Mouse (Mus musculus) thymus, postnatal 10 days (tissue): ENCODE data around the gene Trip11.
"Not testable (repeated sequence)": the region's sequence is repeated elsewhere in the genome, so short reads cannot be mapped to it uniquely, and the experiment has no call there.

ENCODE experiments used
- DNase-seq, 2 experiments: peaks; one replicate each; pipeline ENCODE4 v3.0.0; 2021; ENCODE audit warnings: low spot score in 2 of 2

The Trip11 gene

DNA sequence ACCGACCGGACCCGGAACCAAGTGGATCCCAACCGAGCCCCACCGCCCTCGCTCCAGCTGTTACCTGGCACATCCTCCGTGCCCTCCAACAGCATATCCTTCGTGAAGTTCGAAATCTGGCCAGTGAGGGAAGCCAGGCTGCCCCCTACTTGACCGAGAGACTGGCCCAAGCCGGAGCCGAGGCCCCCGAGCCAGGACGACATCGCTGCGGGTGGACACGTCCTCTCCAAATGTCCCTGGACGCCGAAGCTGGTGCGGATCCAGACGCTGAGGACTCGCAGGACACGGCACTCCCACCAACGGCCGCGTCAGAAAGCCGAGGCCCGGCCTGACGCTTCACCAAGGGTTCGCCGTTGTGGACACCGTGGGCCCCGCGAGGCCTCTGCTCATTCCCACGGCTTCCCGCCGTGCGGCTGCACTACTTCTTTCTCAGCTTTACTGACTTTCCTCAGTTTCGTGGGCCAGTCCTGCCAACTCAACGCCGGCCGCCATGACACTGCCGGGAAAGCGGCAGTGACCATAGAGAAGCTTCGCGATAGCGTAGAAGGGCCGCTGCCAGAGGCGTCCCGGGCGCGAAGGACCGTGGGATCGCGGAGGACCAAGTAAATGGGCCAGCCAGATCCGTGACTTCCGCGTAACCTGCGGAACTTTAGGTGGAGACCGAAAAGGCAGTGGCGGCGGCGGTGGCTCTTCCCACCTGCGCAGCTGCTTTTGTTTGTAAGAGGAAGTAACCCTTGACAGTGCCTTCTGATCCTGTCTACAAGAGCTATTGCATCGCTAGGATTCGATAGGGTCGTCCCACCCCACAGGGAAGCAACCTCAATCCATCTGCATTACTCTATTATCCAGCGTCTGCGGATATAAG lies at the start of gene Trip11:
Gene Trip11 (minus strand): TSS at position 642 of the 865 bp plus-strand sequence.
- peak; percentile 85 for DNase-seq

DNA sequence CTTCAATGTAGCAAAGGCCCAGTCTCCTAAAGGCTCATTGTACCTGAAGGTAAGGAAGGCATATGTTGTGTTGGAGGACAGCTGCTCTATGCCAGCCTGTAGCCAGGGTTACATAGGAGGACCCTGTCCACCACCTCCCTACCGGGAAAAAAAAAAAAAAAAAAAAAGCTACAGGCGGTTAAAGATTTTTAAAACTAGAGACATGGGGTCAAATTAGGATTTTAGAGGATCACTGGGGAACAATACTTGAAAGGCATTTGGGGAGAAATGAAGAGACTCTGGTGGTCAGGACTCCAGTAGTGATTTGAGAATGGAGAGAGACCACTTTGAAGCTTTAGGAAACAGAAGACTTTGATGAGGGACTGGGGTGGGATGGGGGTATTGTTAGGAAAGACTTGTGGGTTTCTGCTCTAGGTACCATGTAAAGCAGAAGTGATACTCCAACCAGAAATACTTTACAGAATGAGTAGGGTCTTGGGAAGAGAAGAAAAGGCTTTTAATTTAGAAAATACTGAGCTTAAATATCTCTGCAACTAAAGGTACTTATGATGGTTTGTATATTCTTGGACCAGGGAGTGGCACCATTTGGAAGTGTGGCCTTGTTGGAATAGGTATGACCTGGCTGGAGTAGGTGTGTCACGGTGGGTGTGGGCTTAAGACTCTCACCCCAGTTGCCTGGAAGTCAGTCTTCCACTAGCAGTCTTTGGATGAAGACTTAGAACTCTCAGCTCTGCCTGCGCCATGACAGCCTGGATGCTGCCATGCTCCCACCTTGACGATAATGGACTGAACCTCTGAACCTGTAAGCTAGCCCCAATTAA lies 46.1 kb upstream of the Trip11 start:
- DNase-seq: not testable (repeated sequence)

DNA sequence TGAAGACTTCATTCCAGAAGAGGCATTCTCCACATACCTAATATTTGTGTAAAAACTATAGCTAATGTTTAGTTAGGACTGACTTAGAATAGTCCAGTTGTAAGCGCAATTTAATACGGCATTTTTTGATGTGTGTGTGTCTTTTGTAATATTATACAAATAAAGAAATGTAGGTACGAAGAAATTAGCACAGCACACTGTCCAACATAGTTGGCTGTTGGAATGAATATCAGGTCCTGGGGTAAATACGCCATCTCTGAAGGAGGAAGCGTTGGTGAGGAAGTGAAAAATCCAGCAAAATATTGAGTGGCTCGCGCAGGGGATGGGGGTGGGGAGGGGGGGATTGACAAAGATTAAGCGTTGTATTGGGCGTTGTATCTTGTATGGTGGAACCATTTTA lies 45.5 kb upstream of the Trip11 start:
- no peak for DNase-seq

DNA sequence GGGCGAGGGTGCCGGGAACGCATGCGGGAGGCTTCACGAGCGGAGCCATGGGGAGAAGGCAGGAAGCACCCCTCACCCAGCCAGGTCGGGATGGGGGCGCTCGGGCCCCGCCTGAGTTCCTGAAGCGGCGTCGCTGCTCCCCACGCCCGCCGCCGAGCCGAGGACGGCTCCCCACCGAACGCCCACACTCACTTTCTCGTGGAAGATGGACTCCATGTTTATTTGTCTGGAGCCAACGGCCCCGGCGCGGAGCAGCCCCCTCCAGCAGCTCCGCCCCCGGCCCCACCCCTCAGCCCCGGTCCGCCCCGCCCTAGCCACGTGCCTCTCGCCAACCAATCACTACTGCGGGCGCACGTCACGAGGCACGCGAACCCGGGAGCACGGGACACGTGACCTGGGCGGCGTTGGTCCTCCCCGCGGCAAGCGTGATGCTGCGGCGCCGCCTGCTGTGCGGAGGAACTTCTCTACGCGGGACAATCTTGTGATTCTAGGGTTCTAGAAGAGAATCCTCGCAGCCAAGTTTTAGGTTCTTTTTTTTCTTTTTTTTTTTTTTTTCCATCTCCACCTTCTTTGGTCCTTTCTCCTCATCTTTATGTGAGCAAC lies 45.0 kb upstream of the Trip11 start, which contains the start of gene Atxn3:
Gene Atxn3 (minus strand): TSS at position 305 of the 603 bp plus-strand sequence.
- peak; percentile 96 for DNase-seq

DNA sequence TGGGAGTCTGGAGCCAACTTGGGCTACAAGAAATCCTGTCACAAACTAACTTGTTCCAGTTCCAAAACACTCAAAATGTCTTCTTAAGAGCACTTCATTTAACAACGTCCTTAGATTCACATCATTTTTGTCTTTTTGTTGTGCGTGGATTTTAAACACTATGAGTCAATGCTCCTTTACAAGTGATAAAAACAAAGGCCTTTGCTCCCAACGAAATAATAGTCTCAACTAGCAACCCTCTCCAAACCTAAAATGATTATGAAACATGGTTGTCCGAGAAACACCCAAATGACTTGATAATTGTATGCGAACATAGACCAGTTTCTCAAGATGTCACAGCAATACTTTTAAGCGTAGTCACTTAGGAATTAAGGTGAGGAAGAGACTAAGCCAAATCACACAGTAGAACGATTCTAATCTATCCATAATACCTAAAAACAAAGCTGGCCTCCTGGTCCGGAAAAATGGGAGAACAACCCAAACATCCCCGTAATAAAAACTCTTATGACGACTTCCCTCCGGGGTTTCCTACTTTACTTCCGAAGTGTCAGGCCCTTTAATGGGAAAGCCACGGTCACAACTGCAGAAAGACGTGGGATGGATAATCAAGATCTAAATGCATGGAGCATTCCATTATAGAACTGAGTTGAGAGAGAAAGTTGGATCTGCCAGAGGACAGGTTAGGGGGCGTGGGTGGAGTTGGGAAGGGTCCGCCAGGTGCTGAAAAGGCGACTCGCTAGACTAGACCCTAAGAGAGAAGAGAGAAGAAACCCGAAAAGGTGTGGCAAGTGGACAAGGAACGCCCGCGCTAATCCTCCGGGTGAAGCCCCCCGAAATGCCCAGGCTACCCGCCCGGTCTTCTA lies 44.2 kb upstream of the Trip11 start:
- DNase-seq: no peak

DNA sequence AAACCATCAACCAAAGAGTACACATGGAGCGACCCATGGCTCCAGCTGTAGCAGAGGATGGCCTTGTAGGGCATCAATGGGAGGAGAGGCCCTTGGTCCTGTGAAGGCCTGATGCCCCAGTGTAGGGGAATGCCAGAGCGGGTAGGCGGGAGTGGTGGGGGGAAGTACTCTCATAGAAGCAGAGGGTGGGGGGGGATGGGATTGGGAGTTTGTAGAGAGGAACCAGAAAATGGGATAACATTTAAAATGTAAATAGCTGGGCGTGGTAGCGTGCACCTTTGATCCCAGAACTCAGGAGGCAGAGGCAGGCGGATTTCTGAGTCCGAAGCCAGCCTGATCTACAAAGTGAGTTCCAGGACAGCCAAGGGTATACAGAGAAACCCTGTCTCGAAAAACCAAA lies 42.8 kb upstream of the Trip11 start:
- DNase-seq: not testable (repeated sequence)

DNA sequence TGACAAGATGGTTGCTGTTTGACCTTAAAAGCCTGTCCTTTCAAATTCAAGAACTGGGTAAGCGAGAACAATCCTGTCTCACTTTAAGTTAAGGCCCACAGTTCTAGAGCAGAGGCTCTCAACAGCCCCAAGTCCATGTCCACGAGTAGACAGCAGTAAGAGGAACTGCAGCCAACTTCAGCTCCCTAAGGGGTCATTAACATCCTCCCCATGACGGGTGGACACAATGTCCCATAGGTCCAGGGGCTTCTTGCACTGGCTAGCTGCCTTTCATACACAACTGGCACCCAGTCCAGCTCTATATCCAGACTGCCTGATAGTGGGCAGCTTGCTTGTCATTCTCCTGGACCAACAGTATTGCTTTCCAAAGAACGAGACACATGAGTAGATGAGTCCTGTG lies 35.7 kb upstream of the Trip11 start:
- DNase-seq: no peak

DNA sequence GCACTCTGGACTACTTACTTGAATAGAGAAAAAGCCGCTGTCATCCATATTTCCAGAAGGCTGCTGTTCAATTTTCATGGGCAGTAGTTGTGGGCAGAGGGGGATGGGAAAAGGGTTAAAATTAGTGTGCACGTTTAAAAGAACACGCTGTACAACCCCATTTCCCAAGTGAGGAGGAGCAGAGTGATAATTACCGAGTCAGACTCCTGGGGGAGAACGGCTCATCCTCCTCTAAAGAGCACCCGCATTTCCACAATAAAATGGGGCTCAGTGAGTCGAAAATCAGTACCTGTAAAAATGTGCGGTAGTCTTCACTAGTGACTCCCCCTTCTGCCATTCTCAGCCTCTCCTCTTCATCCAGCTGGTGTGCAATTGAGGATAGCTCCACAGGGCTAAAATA lies 34.9 kb upstream of the Trip11 start:
- no peak for DNase-seq

DNA sequence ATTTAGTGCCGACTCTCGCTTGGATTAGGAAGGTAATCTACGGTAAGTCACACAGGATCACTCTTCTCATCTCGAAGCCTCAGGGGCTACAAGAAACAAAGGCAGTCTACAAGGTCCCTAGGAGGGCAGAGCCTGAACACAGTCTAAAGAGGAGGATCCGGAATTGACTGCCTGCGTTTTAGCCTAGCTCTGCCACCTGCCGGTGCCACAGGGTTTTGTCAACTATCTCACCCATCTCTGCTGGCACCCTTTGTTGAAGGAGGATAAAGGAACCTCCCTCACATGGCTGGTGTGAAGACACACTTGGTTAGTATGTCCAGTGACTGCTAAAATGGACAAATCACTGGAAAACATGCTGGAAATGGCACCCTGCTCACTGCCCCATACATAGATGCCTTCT lies 24.5 kb upstream of the Trip11 start:
- no peak for DNase-seq

DNA sequence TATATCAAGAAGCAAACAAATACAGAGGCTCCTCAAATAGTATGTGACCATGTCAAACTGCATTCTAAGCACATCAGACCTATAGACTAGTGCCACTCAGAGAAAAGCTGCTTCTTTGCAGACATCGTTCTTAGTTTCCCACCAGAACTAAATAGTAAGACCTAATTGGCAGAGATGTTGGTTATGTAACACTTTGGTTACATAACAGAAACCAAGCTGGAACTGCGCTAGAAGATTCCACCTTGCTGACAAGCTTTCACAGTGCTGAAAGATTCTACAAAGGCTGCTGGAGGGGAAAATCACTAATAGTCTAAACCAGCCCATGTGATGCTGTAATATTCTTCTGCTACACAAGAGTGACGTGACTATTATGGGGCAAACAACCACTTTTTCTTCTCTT lies 22.2 kb upstream of the Trip11 start:
- no peak for DNase-seq

DNA sequence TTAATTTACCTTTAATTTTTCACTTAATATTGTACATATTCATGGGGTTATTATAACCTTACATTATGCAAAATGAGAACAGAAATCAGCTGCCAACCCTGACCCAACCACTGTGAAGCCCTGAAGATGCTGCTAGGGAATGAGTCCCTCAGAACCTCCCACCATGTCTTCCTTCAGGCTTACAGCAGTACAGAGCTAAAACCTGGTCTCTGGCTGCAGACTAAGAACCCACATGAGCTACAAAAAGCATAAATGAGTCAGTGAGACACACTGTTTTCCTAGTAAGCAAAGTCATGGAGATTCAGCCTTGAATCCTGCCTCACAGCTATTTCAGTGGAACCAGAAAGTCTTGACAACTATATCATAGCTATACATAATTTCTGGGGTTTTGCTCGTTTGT lies 15.4 kb upstream of the Trip11 start:
- no peak for DNase-seq

DNA sequence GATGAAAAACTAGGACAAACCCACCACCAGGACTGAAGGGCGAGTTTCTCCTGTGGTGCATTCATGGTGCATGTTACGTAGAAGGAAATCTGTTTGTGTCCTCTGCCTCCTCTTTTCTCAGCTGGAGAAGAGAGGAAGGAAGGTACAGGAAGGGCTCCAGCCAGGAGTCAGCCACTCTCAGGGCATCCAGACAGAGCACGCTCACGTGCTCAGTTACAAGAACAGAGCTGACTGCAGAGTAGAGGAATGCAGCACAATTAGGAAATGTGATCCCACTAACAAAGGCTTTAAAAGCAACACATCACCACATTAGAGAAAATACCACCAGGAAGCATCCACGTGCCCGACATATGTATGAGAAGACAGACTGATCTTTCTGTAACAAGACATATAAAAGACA lies 9.2 kb upstream of the Trip11 start:
- DNase-seq: no peak

DNA sequence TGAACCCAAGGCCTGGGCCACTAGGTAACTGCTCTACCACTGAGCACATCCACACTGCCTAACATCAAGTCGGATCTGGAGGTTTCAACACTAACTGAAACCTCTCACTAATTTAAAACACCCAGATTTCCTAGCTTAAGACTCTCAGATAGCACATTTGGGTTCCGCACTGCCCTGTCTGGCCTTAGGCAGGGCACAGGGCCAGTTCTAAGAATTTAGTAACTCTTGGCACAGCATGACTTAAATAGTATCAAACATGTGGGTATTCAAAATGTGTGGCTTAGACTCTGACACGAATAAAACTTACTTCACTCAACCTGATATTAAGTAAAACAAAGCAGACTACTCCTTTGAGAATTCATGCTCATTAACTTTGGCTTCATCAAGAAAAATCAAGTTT lies 6.8 kb upstream of the Trip11 start:
- DNase-seq: no peak

DNA sequence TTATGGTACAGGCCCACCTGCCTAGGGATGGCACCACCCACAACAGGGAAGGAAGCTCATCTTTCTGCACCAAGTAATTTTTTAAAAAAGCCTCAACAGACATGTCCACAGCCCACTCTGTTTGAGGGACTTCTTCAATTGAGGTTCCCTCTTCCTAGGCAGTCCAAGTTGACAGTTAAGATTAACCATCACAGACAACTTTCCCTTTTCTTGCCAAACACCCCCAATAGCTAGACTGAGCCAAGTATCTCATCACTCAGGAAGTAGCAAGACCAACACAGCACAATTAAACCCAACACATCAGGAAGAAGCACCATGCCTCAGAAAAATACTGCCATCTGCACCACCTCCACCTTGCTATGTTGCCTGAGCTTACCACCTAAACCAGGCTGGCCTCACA lies 4.1 kb upstream of the Trip11 start:
- no peak for DNase-seq

DNA sequence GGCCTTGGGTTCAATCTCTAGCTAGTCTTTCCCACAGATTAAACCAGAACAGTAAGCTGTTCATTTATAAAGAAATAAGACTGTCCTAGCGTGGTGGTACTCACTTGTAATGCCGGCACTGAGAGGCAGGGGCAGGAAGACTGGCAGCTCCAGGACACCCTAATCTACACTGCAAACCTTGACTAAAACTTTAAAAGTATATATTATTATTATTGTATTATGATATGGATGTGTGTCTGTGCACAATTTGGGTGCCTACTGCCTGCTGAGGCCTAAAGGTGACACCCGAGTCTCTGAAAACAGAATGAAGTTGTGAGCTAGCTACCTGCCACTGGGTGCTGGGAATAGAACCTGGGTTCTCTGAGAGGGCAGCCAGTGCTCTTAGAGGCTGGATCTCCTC lies 1.7 kb downstream of the Trip11 start:
- no peak for DNase-seq

DNA sequence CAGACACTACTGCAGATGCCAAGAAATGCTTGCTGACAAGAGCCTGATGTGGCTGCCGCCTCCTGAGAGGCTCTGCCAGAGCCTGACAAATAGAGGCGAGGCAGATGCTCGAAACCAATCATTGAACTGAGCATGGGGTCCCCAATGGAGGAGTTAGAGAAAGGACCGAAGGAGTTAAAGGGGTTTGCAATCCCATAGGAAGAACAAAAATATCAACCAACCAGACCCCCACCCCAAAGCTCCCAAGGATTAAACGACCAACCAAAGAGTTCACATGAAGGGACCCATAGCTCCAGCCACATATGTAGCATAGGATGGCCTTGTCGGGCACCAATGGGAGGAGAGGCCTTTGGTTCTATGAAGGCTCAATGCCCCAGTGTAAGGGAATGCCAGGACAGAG lies 2.7 kb downstream of the Trip11 start:
- DNase-seq: no peak

DNA sequence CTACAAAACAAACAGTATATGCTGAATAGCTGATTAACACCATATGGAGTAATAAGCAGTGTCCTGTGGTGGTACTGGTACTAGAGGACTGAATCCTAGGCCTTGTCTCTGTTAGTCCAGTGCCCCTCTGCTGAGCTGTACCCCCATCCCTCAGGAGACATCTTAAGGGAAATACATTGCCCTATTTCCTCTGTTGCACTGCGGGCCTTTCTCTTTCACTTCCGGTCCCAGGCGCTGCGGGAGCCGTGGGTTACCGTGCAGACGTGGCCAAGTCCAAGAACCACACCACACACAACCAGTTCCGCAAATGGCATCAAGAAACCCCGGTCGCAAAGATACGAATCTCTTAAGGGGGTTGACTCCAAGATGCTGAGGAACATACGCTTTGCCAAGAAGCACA lies 7.2 kb downstream of the Trip11 start:
- peak; percentile 15 to 18 for DNase-seq

DNA sequence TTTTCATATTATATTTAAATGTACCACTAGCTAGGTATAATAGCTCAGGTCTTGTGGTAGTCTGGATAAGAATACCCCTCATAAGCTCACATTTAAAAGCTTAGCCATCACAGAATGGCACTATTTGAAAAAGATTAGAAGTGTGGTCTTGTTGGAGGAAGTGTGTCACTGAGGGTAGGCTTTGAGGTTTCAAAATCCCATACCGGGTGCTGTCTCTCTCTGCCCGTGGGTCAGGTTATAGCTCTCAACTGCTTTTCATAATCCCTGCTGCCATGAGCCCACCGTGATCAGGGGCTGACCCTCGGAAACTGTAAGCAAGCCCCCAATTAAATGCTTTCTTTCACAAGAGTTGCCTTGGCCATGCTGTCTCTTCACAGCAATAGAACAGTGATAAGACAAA lies 8.2 kb downstream of the Trip11 start:
- no peak for DNase-seq

DNA sequence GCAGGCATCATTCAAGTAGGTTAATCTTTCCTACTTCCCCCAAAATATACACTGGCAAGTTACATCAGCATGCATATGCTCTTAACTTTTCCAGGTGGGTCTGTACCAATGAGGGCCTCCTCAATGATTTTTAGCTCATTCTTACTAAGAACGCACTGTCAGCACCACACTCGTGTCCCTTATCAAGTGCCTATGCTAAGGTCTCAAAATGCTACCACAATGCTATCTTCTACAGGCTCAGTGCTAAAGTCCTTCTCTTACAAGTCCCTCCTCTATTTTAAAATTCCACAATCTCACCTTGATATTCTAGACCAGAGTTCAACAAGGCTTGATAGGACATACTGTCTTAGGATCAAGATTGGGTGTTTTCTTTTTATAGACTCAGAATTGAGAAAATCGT lies 8.9 kb downstream of the Trip11 start:
- DNase-seq: no peak

DNA sequence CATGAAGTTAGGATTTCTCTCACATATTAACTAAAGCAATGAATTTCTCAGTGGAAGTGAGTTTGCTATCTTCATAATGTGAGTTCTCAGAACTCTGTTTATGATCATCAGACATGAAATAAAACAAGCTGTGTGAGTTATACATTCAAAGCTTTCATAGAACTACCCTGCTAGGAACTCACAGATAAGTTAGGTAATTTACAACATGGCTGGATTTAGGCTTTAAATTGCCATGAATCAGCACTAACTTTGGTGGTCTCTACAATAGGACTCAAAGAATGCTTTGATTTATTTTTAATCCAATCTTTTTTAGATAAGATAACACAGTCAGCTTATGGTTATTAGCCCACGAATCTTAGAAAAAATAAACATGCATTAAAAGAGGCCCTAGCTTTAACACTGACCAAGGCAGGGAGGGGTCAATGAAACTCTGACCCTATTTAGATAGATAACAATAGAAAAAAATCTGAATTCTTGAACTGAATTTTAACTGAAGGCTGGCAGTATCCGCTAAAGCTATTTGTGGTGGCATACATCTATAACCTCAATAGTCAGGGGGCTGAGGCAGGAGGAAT lies 13.3 kb downstream of the Trip11 start:
- no peak for DNase-seq

DNA sequence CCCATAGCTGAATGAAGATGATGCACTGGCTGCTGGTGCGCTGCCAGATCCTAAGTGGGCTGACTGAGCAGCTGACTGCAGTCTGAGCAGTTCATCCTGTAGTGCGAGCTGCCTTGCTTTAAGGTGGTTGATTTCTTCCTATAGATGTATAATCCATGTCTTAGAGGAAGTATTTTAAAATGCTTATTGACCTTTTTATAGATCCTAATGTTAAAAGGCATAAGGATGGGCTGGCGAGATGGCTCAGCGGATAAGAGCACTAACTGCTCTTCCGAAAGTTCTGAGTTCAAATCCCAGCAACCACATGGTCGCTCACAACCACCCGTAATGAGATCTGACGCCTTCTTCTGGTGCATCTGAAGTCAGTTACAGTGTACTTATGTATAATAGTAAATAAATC lies 14.1 kb downstream of the Trip11 start:
- no peak for DNase-seq
